Mouse (Mus musculus): ENCODE measurements around the gene Mcrs1. TPM values are rescaled to one million over a fixed set of nuclear protein-coding genes. Genes with fewer than 3 reads are reported as not detected.
"Not testable (repeated sequence)": the region's sequence is repeated elsewhere in the genome, so short reads cannot be mapped to it uniquely, and the experiment has no call there.

Mcrs1 gene
- total and polyA plus RNA-seq, 3 experiments: 124 to 131 TPM; not detected in 1

- H3K36me3 ChIP-seq (ENCODE audit: control insufficient read depth in 1 of 2, insufficient read depth in 2 of 2, low read length in 2 of 2); H3K9me3 ChIP-seq (replicated peaks; ENCODE audit: insufficient read depth, low read length); H3K79me2 ChIP-seq (ENCODE audit: control insufficient read depth, insufficient read depth, low read length, poor library complexity); H3K27me3 ChIP-seq (ENCODE audit: control insufficient read depth in 1 of 2, insufficient read depth in 2 of 2, low read length in 2 of 2): not testable (repeated sequence)
- peak; percentile 62 for DNase-seq (ENCODE audit: low read depth, low spot score)
- Histone ChIP-seq H3K4me3 (ENCODE audit: control insufficient read depth in 1 of 2, insufficient read depth in 1 of 2, low read depth in 2 of 2, low read length in 2 of 2) (peak overlapping the region; percentile 76 to 83), H3K9ac (ENCODE audit: control insufficient read depth, low read depth, low read length, poor library complexity, severe bottlenecking) (peak overlapping the region; percentile 77), H3K4me1 (ENCODE audit: control insufficient read depth in 1 of 2, insufficient read depth in 2 of 2, low read length in 2 of 2) (peaks cover 0 to 15% of the 10 kb centered on the region in 2 experiments; a peak in 2 of 4 replicates), H3K27ac (ENCODE audit: control insufficient read depth, low read depth, low read length) (peak overlapping the region; percentile 47)
Measured at GRCm38 (mm10) chr15:99251111-99251510, 650 bp downstream of the Mcrs1 start.

GRCm38 (mm10) chr15:99249938-99250337 lies 1.8 kb downstream of the Mcrs1 start:
- peaks cover 0 to 15% of the 10 kb centered on the region in 2 experiments; a peak in 2 of 4 replicates for H3K4me1 ChIP-seq (ENCODE audit: control insufficient read depth in 1 of 2, insufficient read depth in 2 of 2, low read length in 2 of 2)
- no peak for DNase-seq (ENCODE audit: low read depth, low spot score)
- H3K27me3 ChIP-seq (ENCODE audit: control insufficient read depth in 1 of 2, insufficient read depth in 2 of 2, low read length in 2 of 2): no peaks in the 10 kb centered on the region
- no peak overlapping the region for H3K9ac ChIP-seq (ENCODE audit: control insufficient read depth, low read depth, low read length, poor library complexity, severe bottlenecking)
- H3K27ac ChIP-seq (ENCODE audit: control insufficient read depth, low read depth, low read length): no peak overlapping the region
- no peaks in the 10 kb centered on the region for H3K9me3 ChIP-seq (replicated peaks; ENCODE audit: insufficient read depth, low read length)
- no peak for TF ChIP-seq MAX (IDR thresholded peaks at IDR 0.05; ENCODE audit: low read length)
- no peak for TF ChIP-seq JUND (IDR thresholded peaks at IDR 0.05; ENCODE audit: low read depth, low read length)
- no peak for TF ChIP-seq UBTF (IDR thresholded peaks at IDR 0.05; ENCODE audit: borderline replicate concordance, insufficient read depth, low read depth, low read length)
- TF ChIP-seq MXI1 (IDR thresholded peaks at IDR 0.05; ENCODE audit: low read depth, low read length): no peak
- TF ChIP-seq KAT2A (conservative IDR thresholded peaks at IDR 0.05; ENCODE audit: low read depth, low read length): no peak
- TF ChIP-seq MAFK (IDR thresholded peaks at IDR 0.05; ENCODE audit: borderline replicate concordance, low read depth, low read length): no peak
- no peak for TF ChIP-seq MYC (IDR thresholded peaks at IDR 0.05; ENCODE audit: low read depth, low read length)
- no peak for TF ChIP-seq SMC3 (IDR thresholded peaks at IDR 0.05; ENCODE audit: low read depth, low read length)
- no peak for TF ChIP-seq NELFE (IDR thresholded peaks at IDR 0.05; ENCODE audit: low read depth, low read length)
- TF ChIP-seq TAL1 (IDR thresholded peaks at IDR 0.05; ENCODE audit: low read length): no peak
- TF ChIP-seq RAD21 (IDR thresholded peaks at IDR 0.05; ENCODE audit: low read depth, low read length): no peak
- no peak for TF ChIP-seq POLR2A (IDR thresholded peaks at IDR 0.05; ENCODE audit: control insufficient read depth in 1 of 2, insufficient read depth in 1 of 2, low read depth in 1 of 2, low read length in 2 of 2, poor library complexity in 1 of 2)
- TF ChIP-seq E2F4 (IDR thresholded peaks at IDR 0.05; ENCODE audit: borderline replicate concordance, low read depth, low read length): no peak
- TF ChIP-seq ELF1 (IDR thresholded peaks at IDR 0.05; ENCODE audit: low read depth, low read length): no peak
- no peak for TF ChIP-seq MEF2A (IDR thresholded peaks at IDR 0.05; ENCODE audit: extremely low read depth, insufficient replicate concordance, low read depth, low read length, poor library complexity, severe bottlenecking)
- TF ChIP-seq GATA1 (IDR thresholded peaks at IDR 0.05; ENCODE audit: low read depth, low read length): no peak
- no peak for TF ChIP-seq ZMIZ1 (IDR thresholded peaks at IDR 0.05; ENCODE audit: low read depth, low read length)
- peaks cover 0 to 5% of the 10 kb centered on the region in 2 experiments for H3K36me3 ChIP-seq (ENCODE audit: control insufficient read depth in 1 of 2, insufficient read depth in 2 of 2, low read length in 2 of 2)
- no peak overlapping the region for H3K4me3 ChIP-seq (ENCODE audit: control insufficient read depth in 1 of 2, insufficient read depth in 1 of 2, low read depth in 2 of 2, low read length in 2 of 2)
- peaks cover 4% of the 10 kb centered on the region; the same call in 1 of the 2 replicates for H3K79me2 ChIP-seq (ENCODE audit: control insufficient read depth, insufficient read depth, low read length, poor library complexity)

Data from MEL (cell line).